Mouse (Mus musculus) stomach, postnatal 0 days (tissue): ENCODE data around the gene Ssbp3. TPM values are rescaled to one million over a fixed set of nuclear protein-coding genes. Genes with fewer than 3 reads are reported as not detected.
A peak's percentile ranks its signal among the peaks of the same experiment; 100 is the strongest.

Experiments
- ATAC-seq: fragments of 200-750 bp; cut with Nextera tagmentation; 2 replicates; pipeline ENCODE4 v1.8.0; 2017; ENCODE audit not compliant: low FRiP score, low TSS enrichment
- DNase-seq: peaks from one replicate; pipeline ENCODE4 v3.0.0-alpha.2; 2016; ENCODE audit warnings: low spot score
- H3K27ac ChIP-seq: fragments of 300-500 bp; sonication (generic); replicated peaks from 2 replicates; pipeline ENCODE4 v1.5.1; 2014; ENCODE audit warnings: mild to moderate bottlenecking, control low read depth
- H3K27me3 ChIP-seq: fragments of 300-500 bp; sonication (generic); 2 replicates; pipeline ENCODE4 v1.6.1; 2014; ENCODE audit warnings: low read length; ENCODE audit not compliant: control insufficient read depth, insufficient read depth
- H3K36me3 ChIP-seq: fragments of 300-500 bp; sonication (generic); 2 replicates; pipeline ENCODE4 v1.6.1; 2014; ENCODE audit warnings: low read length, mixed read lengths; ENCODE audit not compliant: control insufficient read depth, insufficient read depth
- H3K4me1 ChIP-seq: fragments of 300-500 bp; sonication (generic); replicated peaks from 2 replicates; pipeline ENCODE4 v1.6.1; 2014; ENCODE audit warnings: antibody characterized with exemption; ENCODE audit not compliant: control insufficient read depth, insufficient read depth
- H3K4me2 ChIP-seq: fragments of 300-500 bp; sonication (generic); replicated peaks from 2 replicates; pipeline ENCODE4 v1.6.1; 2014; ENCODE audit warnings: low read depth, mild to moderate bottlenecking, control low read depth, moderate library complexity
- H3K4me3 ChIP-seq: fragments of 300-500 bp; sonication (generic); 2 replicates; pipeline ENCODE4 v1.5.1; 2014; ENCODE audit warnings: low read depth, low read length, control low read depth
- H3K9ac ChIP-seq: fragments of 300-500 bp; sonication (generic); 2 replicates; pipeline ENCODE4 v1.6.1; 2014; ENCODE audit warnings: mild to moderate bottlenecking, low read length, control low read depth, mixed read lengths
- H3K9me3 ChIP-seq: fragments of 300-500 bp; sonication (generic); 2 replicates; pipeline ENCODE4 v1.6.1; 2016; ENCODE audit warnings: low read length; ENCODE audit not compliant: control insufficient read depth
- CTCF ChIP-seq: IDR thresholded peaks from 2 replicates; pipeline ENCODE4 v1.5.1; 2016; ENCODE audit warnings: antibody characterized with exemption, low read depth, mild to moderate bottlenecking, moderate library complexity
- EP300 ChIP-seq: optimal IDR thresholded peaks from 2 replicates; pipeline ENCODE3; 2016; ENCODE audit warnings: antibody characterized with exemption
- WGBS: fragments of 180-500 bp; shearing (Covaris S2); extraction: QIAGEN DNeasy Blood & Tissue Kit; methylation state at CpG from one replicate; pipeline ENCODE4 v1.1.7; 2014; 5-methylcytosine and 5-hydroxymethylcytosine counted together
- polyA plus RNA-seq: library from polyadenylated mRNA; unstranded; fragments of >200 nt; fragmentation: Nextera tagmentation; extraction: Ambion mirVana; gene quantifications from 2 replicates; pipeline ENCODE4 v1.2.1, GENCODE M21; 2015

Ssbp3 gene
- polyA plus RNA-seq, 1 experiment from 2014 or later, result 39.3 TPM

DNA sequence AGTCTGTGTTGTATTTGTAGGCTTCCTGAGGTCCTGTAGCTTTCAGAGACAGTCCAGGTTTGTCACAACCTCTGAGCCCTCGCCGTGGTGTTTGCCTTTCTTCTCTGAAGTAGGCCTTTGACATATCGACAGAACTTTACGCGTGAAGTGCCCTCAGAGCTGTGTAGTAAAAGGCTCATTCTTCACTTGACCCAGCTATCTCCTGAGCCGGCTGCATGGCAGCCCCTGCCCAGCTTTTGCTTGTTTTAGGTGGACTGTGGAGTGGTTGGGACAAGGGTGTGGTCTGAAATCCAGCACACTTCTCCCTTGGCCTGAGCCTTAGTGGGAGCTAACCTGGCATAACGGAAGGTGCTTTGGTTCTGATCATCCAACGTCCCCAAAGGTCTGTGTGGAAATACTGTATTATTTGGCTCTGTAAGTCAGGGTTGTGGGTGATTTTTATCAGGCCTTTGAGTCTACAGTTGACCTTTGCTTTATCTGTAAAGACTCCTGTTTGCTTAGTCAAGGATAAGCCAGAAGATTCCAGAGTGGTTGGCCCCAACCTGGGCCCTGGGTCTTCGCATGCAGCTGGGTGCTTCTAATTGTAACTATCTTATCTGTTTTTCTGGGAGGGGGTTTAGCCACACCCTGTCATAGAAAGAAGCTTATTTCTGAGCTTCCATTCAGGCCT, 23.4 kb downstream of the Ssbp3 start:
- Histone ChIP-seq H3K4me2 (no peak overlapping the region), H3K36me3 (peaks cover 3% of the 10 kb centered on the region; the same call in 1 of the 2 replicates), H3K4me1 (no peaks in the 10 kb centered on the region; the same call in 1 of the 2 replicates), H3K27ac (no peak overlapping the region), H3K9me3 (no peaks in the 10 kb centered on the region), H3K4me3 (no peak overlapping the region), H3K27me3 (no peaks in the 10 kb centered on the region), H3K9ac (no peak overlapping the region; the same call in 1 of the 2 replicates)
- TF ChIP-seq EP300, result no peak
- no peak for TF ChIP-seq CTCF
- ATAC-seq, result no peak
- 49% methylated on average over 9 of the region's 9 CpGs for WGBS
- DNase-seq, result no peak

DNA sequence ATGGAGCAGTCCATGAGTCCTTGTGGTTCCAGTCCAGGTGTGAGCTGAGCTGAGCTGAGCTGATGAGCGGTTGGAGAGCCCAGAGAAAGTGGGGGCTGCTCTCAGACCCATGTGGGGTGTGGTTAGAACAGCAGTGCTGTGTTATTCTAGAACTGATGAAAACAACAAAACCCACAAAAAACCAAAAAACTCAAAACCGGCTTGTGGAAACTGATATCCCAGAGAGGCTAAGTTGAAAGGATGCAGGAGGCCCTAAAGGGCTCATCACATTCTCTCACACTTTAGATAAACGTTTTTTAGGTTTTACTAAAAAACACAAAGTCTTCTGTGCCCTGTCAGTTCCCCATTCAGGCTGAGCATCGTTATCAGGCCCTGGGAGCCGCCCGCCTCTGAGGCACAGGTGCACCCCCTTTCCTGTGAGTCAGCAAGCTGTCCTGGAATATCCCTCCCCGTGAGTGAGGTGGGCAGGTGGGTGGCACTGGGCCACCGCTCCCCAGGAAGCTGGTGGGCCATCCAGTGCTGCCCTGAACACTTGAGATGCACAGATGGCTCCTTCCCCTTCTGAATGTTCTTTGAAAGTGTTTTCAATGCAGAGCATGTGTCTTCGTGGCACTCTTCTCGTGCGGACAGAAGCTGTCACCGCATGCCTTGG, 24.6 kb downstream of the Ssbp3 start:
- no peak for DNase-seq
- no peak overlapping the region for H3K4me2 ChIP-seq
- peaks cover 3% of the 10 kb centered on the region; the same call in 1 of the 2 replicates for H3K36me3 ChIP-seq
- H3K27ac ChIP-seq, result no peak overlapping the region
- no peak overlapping the region for H3K9ac ChIP-seq
- TF ChIP-seq CTCF (no peak), EP300 (no peak)
- no peak overlapping the region for H3K4me3 ChIP-seq
- no peak for ATAC-seq
- 64% methylated on average over 12 of the region's 12 CpGs for WGBS
- peaks cover 2% of the 10 kb centered on the region; the same call in 1 of the 2 replicates for H3K4me1 ChIP-seq
- no peaks in the 10 kb centered on the region for H3K9me3 ChIP-seq
- H3K27me3 ChIP-seq, result no peaks in the 10 kb centered on the region

- 31% methylated on average over 2 of the region's 2 CpGs for WGBS
- Histone ChIP-seq H3K27me3 (no peaks in the 10 kb centered on the region), H3K4me2 (no peak overlapping the region), H3K9ac (no peak overlapping the region), H3K27ac (no peak overlapping the region), H3K4me3 (no peak overlapping the region), H3K36me3 (peaks cover 3% of the 10 kb centered on the region; the same call in 1 of the 2 replicates), H3K9me3 (no peaks in the 10 kb centered on the region), H3K4me1 (peaks cover 2% of the 10 kb centered on the region; the same call in 1 of the 2 replicates)
- TF ChIP-seq EP300, result no peak
- TF ChIP-seq CTCF, result no peak
- no peak for DNase-seq
- no peak for ATAC-seq
Observed at GRCm38 (mm10) chr4:106935583-106935935, 25.1 kb downstream of the Ssbp3 start.

DNA sequence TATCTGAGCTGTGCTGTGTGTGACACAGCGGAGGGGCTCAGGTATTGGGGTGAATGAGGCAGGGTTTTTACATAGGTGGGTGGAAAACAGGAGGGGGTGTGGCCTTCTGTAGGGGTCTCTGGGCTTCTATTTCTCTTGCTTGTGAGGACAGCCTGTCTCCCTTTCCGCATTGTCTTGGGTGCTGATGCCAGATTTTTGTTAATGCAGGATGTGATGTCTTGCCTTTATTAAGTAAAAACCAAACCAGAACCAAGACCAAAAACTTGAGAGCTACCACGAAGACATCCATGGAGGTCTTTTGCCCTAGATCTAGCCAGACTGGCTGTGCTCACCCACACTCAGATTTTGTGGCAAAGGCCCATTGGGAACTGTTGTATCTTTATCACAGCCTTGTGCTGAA, 25.5 kb downstream of the Ssbp3 start:
- peaks cover 2% of the 10 kb centered on the region; the same call in 1 of the 2 replicates for H3K4me1 ChIP-seq
- no peak overlapping the region for H3K27ac ChIP-seq
- no peak for DNase-seq

GRCm38 (mm10) chr4:106936741-106937140, 26.2 kb downstream of the Ssbp3 start:
- Histone ChIP-seq H3K36me3 (peaks cover 3% of the 10 kb centered on the region; the same call in 1 of the 2 replicates), H3K9me3 (no peaks in the 10 kb centered on the region), H3K9ac (no peak overlapping the region), H3K27ac (peak overlapping the region; percentile 14; the same call in 1 of the 2 replicates), H3K4me1 (peaks cover 2% of the 10 kb centered on the region; the same call in 1 of the 2 replicates), H3K27me3 (no peaks in the 10 kb centered on the region), H3K4me2 (no peak overlapping the region), H3K4me3 (no peak overlapping the region)
- ATAC-seq (no peak), DNase-seq (no peak)
- TF ChIP-seq EP300 (no peak), CTCF (no peak)
- WGBS, result 46% methylated on average over 7 of the region's 8 CpGs

More for the DNA sequence above, 25.5 kb downstream of the Ssbp3 start:
- WGBS, result 60% methylated on average over 3 of the region's 3 CpGs
- no peaks in the 10 kb centered on the region for H3K27me3 ChIP-seq
- no peaks in the 10 kb centered on the region for H3K9me3 ChIP-seq
- H3K4me2 ChIP-seq, result no peak overlapping the region
- TF ChIP-seq EP300 (no peak), CTCF (no peak)
- H3K4me3 ChIP-seq, result no peak overlapping the region
- H3K36me3 ChIP-seq, result peaks cover 3% of the 10 kb centered on the region; the same call in 1 of the 2 replicates
- H3K9ac ChIP-seq, result no peak overlapping the region
- no peak for ATAC-seq
